Comparison of ENCODE assay signal across 9 mouse cellular contexts in the genomic region with DNA sequence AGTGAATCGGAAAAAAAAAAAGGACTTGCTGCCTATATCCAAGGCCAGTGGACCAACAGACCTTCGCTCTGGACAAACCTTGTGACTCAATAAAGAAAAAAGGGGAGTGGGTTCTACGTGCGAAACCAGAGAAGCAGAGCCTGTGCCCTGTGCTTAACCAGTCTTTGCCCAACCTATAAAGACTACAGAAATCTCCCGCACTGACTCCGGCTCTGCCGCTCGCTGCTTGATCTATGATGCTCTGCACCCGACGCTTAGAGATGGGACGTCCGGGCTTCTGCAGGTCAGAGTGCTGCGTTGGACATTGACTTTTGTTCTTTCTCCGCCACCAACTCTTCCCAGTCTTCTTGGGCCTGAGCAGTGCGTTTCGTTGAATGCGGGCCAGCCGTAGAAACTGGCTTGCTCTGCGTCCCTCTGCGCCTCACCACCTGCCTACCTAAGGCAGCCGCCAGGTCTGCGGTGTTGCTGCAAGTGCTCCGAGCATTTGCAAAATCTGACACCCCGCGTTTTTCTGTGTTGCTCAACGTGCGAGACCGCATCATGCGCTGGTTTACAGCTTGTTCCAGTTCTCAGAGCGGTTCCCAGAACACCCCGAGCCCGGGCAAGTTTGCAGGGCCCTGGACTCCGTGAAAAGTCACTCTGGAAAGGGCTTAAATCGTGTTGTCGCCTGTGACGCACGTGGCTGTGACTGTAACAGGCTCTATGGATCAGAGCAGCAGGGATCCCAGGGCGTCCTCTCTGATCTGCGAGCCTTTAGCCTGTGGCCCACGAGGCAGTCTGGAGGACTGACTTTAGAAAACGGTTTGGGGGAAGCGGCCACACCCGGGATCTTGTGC. TPM values are rescaled to one million over a fixed set of nuclear protein-coding genes. Genes with fewer than 3 reads are reported as not detected.
A peak's percentile ranks its signal among the peaks of the same experiment; 100 is the strongest.
DNase-seq lines count a peak whose midpoint lies in the region; ATAC-seq lines count a peak whose summit lies in the region.
"Had no signal": no experiment of that assay in that cellular context is flagged by ENCODE, and none has a peak within 500 bp of the region (broad histone marks: within the 10 kb centered on the region; RNA-seq: fewer than 3 reads in every experiment).

No protein-coding gene starts in this region.

- H3K9me3 ChIP-seq in kidney, embryonic 14.5 days (ENCODE audit: control insufficient read depth, low read length), result peaks cover 4% of the 10 kb centered on the region
- peaks cover 5% of the 10 kb centered on the region; the same call in 1 of the 2 replicates for H3K9me3 ChIP-seq in limb, embryonic 12.5 days

- H3K27ac ChIP-seq in kidney, embryonic 14.5 days (ENCODE audit: low read depth, low read length), result peak overlapping the region; percentile 76; the same call in 1 of the 2 replicates
- no peak overlapping the region for H3K27ac ChIP-seq in limb, embryonic 12.5 days

- no peak for DNase-seq in kidney, postnatal 25 days
- peak; percentile 37 for DNase-seq in ES-CJ7 (ENCODE audit: low read depth, low spot score)
- peak; percentile 37 for DNase-seq in embryo, embryonic 10 days (ENCODE audit: low spot score)
- DNase-seq in ovary, postnatal 14 days (ENCODE audit: low spot score), result no peak
- DNase-seq in left cerebral cortex, adult 18-20 months (ENCODE audit: low spot score in 2 of 2), result no peak
- DNase-seq: adrenal gland, postnatal 36 days had no signal

- peak overlapping the region; percentile 21 for H3K4me2 ChIP-seq in kidney, embryonic 14.5 days (replicated peaks; ENCODE audit: low read depth, low read length)
- H3K4me2 ChIP-seq in limb, embryonic 12.5 days, result peak overlapping the region; percentile 49

- peaks cover 70% of the 10 kb centered on the region for H3K27me3 ChIP-seq in kidney, embryonic 14.5 days (ENCODE audit: control insufficient read depth, insufficient read depth, low read length)
- H3K27me3 ChIP-seq in limb, embryonic 12.5 days, result peaks cover 88% of the 10 kb centered on the region

- ATAC-seq in kidney, embryonic 14.5 days (ENCODE audit: low FRiP score, low TSS enrichment), result no peak
- ATAC-seq in limb, embryonic 12.5 days (ENCODE audit: insufficient number of reproducible peaks, insufficient read depth, low FRiP score, low TSS enrichment, low read depth), result no peak

- H3K4me1 ChIP-seq in kidney, embryonic 14.5 days (ENCODE audit: control insufficient read depth, insufficient read depth, low read length), result peaks cover 7% of the 10 kb centered on the region; the same call in 1 of the 2 replicates
- H3K4me1 ChIP-seq in limb, embryonic 12.5 days (replicated peaks), result peaks cover 51% of the 10 kb centered on the region

- H3K4me3 ChIP-seq in kidney, embryonic 14.5 days (ENCODE audit: low read length), result peak overlapping the region; percentile 41
- peak overlapping the region; percentile 26 for H3K4me3 ChIP-seq in limb, embryonic 12.5 days (replicated peaks)

- H3K36me3 ChIP-seq in kidney, embryonic 14.5 days (ENCODE audit: control insufficient read depth, insufficient read depth, low read length), result no peaks in the 10 kb centered on the region
- H3K36me3 ChIP-seq in limb, embryonic 12.5 days, result no peaks in the 10 kb centered on the region

- 1% methylated on average over 43 of the region's 43 CpGs for WGBS in kidney, embryonic 14.5 days
- WGBS in limb, embryonic 12.5 days, result 2% methylated on average over 43 of the region's 43 CpGs

- H3K9ac ChIP-seq in kidney, embryonic 14.5 days (ENCODE audit: low read depth, low read length), result peak overlapping the region; percentile 65
- no peak overlapping the region; the same call in 1 of the 2 replicates for H3K9ac ChIP-seq in limb, embryonic 12.5 days (replicated peaks)

RNA-seq across cellular contexts. Expression of a gene that starts 3.8 kb away (rescaled TPM):
- polyA plus RNA-seq in kidney, embryonic 14.5 days (2014; fragmentation: Nextera tagmentation; extraction: Ambion mirVana), result 21.2 and 24.5 TPM in 2 replicates
- 11.0 and 12.3 TPM in 2 replicates for polyA plus RNA-seq in limb, embryonic 12.5 days (2016; fragmentation: Nextera tagmentation; extraction: Ambion mirVana)
- total RNA-seq in left cerebral cortex, adult 18-20 months (2021), result under 1 TPM; 0.87 to 0.93 TPM
- total RNA-seq: adrenal gland, postnatal 36 days had no signal
- polyA plus RNA-seq: liver, embryonic 16.5 days had no signal

Comparison
In these comparisons a context has a peak if more than half of its experiments do, and no peak if none do; other contexts are left out.
1. DNase-seq: peak in ES-CJ7 (single experiment) and embryo, embryonic 10 days (single experiment); none in kidney, postnatal 25 days (0 of 2), ovary, postnatal 14 days (single experiment) and left cerebral cortex, adult 18-20 months (0 of 2).